ENCODE assay signal across 9 mouse cellular contexts in genomic region chr11:75575560-75576123, GRCm38 (mm10).
"Had no signal": no experiment of that assay in that cellular context is flagged by ENCODE, and none has a peak within 500 bp of the region (broad histone marks: within the 10 kb centered on the region; RNA-seq: fewer than 3 reads in every experiment).

No protein-coding gene starts in this region.

- H3K36me3 ChIP-seq: limb, embryonic 15.5 days; liver, embryonic 12.5 days; midbrain, embryonic 10.5 days had no signal

- H3K9ac ChIP-seq: limb, embryonic 15.5 days; liver, embryonic 12.5 days; lung, embryonic 14.5 days; neural tube, embryonic 15.5 days had no signal

- H3K9me3 ChIP-seq: limb, embryonic 15.5 days; liver, embryonic 12.5 days; midbrain, embryonic 10.5 days; neural tube, embryonic 15.5 days had no signal

- H3K27ac ChIP-seq: limb, embryonic 15.5 days; liver, embryonic 12.5 days; midbrain, embryonic 10.5 days; neural tube, embryonic 15.5 days had no signal

- DNase-seq: kidney, postnatal 10 days; lung, embryonic 14.5 days; lung, postnatal 10 days; lung, postnatal 4 days; midbrain, embryonic 14.5 days had no signal

- H3K4me3 ChIP-seq: limb, embryonic 15.5 days; liver, embryonic 12.5 days; midbrain, embryonic 10.5 days; neural tube, embryonic 15.5 days had no signal

- H3K4me2 ChIP-seq: limb, embryonic 15.5 days; liver, embryonic 12.5 days; lung, embryonic 14.5 days; neural tube, embryonic 15.5 days had no signal

- H3K27me3 ChIP-seq: limb, embryonic 15.5 days; neural tube, embryonic 15.5 days had no signal
